Mouse (Mus musculus) adrenal gland, adult 18-20 months (tissue): ENCODE results near the gene 1700025G04Rik. TPM values are rescaled to one million over a fixed set of nuclear protein-coding genes. Genes with fewer than 3 reads are reported as not detected.

ENCODE experiments used
- DNase-seq, 2 experiments: peaks; one replicate each; pipeline ENCODE4 v3.0.0; 2021 to 2022; ENCODE audit warnings: low spot score in 2 of 2
- total RNA-seq, 2 experiments: library from RNA; stranded (reverse); gene quantifications; 1 replicate in 1 of 2; 2 replicates in 1 of 2; pipeline ENCODE4 v1.2.3; 2021

1700025G04Rik gene
- total RNA-seq, 2 experiments from 2014 or later, result 64.0 to 114 TPM

DNA sequence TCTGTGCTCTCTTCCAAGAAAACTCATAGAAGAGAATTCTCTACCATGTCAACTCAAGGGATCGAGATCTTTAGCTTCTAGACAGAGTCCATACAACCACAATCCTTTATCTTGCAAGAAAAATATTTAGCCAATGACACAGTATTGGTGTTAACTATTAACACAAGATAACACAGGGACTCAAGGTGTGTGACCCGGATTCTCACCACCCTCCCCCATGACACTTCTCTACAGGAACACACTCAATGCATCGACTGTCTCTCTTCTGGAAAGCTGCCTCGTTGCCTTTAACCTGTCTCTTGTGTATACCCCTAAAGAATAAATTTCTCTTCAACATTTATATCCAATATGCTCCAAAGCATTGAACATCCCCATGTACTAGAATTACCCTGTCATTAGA, 52.3 kb downstream of the 1700025G04Rik start:
- DNase-seq, result no peak

DNA sequence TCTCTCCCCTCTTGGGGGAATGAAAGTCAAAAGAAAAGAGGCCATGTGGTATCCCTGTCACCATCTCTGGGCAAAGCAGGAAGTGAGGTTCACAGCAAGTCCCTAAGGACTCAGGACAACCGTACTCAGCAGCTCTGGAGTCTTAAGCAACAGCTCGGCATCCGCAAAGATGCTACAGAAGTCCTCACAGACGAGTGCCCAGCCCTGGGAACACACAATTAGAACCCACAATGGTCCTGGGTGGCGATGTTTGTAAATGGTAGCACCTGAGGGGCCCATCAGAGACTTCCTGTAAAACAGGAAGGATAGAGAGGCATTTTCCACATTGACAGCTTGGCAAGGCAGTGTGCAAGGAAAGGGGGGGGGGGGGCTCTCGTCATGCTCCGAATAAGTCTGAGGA, 55.2 kb downstream of the 1700025G04Rik start:
- DNase-seq, result no peak

DNA sequence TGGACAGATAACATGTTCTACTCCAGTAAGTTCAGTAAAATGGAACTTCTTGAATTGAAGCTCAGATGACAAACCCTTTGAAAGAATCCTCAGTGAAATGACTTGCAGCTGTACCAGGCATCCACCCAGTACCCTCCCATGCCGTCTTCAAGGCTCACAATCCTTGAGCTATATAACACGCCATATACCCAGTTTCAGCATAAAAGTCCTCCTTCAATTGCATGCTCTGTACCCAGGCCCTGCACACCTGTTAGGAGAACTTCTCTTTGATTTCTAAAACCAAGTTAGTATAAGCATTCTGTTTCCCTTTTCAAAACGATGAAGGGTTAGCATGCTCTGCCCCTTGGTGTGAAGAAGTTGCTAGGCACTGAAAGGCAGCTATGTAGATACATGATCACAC, 56.2 kb downstream of the 1700025G04Rik start:
- DNase-seq, result no peak

DNA sequence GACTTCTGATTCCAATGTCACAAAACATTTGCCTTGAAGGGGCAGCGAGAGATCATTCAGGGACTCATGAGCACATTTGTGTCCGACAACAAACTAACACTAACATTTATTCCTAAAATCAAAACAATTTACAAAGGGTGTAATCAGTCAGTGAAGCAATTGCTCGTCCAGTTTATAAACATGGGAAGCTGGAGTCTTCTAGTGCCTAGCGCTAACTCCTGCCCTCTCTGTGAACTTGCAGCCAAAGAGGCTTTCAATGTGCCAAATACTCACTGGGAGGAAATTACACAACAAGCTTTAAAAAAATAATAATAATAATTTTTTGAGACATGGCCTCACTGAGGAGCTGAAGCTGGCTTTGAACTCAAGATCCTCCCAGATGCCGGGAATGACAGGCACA, 57.8 kb downstream of the 1700025G04Rik start:
- DNase-seq, result no peak

DNA sequence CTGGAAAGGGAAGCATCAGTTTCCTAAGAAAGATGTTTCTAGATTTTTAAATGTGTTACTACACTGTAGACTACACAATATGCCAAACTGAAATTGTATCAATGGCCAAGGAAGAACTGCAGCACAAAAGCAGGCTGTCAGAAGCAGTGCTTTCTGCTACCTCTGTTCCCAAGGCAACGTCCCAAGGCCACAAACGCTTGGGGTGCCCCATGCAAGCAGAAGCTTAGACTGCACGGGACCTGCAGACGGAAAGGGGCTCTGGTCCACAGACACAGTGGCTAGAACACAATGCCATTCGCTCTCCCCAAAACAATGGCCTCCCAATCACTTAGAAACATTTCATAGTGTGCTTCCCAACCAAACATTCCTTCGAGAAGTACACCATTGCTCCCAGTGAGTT, 59.4 kb downstream of the 1700025G04Rik start:
- DNase-seq, result no peak

DNA sequence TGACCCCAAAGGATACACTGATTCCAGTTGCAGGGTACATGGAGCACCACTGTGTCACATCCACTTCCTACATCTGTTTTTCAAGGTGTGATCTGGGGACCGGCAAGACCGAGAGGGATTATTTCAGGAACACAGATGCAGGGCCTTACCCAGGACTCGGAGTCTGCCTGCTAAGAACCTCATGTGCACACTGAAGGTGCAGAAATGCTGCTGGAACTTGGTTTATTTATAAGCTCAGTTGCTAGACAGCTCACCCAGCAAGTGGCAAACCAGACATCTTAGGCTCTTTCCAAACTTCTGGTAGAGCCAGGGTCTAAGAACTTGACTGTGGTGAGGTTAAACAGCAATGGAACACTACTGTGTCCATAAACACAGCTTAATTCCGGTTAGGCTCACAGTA, 61.2 kb downstream of the 1700025G04Rik start:
- DNase-seq, result no peak

DNA sequence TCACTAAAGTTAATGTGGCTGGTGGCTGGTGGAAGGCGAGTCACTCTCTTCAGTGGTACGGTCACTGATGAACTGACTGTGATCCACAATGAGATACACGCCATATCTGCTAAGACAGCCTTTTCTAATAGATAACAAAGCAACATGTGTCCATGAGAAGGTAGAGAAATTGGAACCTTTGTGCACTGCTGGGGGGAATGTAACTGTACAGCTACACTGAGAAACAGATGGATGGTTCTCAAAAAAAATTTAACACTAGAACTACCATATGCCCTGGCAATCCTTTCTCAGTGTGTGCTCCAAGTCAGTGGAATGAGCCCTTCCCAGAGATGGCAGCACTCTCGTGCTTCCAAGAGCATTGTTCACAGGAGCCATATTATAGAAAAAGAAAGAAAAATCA, 63.2 kb downstream of the 1700025G04Rik start:
- DNase-seq, result no peak

DNA sequence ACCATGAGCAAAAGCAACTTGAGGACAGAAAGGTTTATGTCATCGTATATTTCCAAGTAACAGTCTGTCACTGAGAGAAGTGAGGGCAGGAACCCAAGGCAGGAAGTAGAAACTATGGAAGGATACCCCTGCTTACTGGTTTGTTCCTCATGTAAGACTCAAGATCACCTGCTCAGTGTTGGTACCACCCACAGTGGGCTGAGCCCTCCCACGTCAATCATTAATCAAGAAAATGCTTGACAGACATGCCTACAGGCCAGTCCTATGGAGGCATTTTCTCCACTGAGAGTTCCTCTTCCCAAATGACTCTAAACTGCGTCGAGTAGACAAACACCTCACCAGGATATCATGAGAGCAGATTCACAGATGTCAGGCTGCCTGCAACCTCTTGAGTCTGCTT, 64.6 kb downstream of the 1700025G04Rik start:
- no peak for DNase-seq

DNA sequence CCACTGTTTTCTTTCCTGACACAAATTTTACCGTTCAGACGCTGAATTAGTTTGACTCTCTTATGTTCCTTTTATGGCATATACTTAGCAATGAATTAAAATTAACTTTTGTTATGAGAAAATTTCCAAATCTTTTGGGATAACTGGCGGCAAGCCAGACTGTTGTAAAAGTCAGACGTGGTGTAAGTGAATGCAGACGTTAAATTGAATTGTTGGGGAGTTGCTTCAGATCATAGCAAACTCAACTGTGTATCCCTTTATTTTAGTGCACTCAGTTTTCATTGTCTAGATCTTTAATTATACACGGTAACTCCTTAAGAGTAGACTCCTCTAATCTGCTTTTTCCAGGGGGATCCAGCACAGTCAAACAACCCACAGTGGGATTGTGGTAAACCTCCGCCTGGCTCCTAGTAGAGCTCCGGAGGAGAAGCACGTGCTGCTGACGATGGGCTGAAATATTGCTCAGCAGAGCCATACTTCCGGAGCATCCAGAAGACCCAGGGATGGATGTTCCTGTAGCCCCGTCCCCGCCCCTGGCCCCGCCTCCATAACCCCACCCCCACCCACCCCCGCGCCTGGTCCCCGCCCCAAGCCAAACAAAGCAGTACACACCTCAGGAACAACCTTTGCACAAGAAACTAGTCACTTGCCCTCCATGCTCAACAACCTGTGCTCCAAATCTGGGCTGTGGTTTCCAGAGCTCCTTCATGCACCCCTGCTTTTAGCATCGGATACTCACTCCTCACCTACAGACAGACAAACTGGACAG, 65.7 kb downstream of the 1700025G04Rik start:
- no peak for DNase-seq

DNA sequence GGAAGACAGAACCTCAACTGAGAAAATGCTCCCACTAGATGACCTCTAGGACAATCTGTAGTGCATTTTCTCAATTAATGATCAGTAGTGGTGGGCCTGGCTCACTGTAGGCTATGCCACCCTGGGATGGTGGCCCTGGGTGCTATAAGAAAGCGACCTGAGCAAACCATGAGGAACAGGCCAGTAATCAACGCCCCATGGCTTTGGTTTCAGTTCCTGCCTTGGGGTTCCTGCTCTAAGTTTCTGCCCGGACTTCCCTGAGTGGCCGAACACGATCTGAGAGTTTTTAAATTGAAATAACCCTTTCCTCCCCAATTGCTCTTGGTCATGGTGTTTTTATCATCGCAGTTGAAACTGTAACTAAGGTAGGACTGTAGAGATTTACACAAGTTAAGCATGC, 69.1 kb downstream of the 1700025G04Rik start:
- no peak for DNase-seq

DNA sequence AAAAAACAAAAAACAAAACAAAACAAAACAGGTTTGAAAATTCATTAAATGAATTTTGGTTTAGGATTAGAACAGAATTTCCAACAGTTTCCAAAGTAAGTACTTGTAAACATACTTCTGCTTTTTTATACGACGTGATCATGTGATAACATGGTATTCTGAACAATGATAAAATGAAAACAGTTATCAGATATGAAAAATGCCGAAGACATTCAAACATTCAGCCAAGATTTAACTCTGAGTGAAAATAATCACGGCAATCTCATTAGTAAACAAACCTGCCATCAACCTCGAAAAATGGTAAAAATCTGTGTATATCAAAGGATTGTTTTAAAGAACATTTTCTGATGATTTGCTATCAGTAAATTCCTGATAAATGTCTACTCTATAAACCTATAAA, 69.9 kb downstream of the 1700025G04Rik start:
- DNase-seq, result no peak

DNA sequence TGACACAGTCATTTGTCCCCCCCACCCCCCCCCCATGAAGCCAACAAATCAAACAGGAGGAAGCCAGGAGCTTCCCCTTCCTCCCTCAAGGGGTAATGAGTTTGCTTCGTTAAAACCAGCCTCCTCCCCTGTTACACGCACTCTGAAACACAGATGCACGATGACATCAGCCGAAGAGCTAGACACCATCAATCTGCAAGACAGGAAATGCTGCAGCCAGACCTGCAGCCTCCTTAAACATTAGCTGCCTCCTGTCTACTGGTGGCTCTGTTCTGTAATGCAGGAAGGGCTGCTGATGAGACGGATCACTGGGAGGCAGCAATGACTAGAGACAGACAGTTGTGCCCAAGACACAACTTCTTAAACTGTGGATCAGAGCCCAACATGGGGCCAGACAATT, 70.7 kb downstream of the 1700025G04Rik start:
- DNase-seq, result no peak

DNA sequence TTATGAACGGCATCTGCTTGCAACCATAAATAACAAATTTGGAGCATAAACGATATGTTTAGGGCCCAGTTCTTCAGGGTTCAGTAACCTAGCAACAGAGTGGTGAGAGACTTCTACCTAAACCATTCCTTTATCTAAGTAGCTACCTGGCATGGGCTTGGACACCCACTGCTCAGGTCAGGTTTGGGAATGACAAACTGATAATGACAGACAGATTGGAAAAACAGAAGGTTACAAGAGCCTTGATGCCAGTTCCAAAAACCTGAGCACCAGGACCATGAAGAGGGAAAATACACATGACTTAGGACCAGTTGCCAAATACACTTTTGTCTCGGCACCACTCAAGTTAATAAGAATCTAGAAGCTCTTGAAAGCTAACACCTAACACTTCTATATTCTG, 71.6 kb downstream of the 1700025G04Rik start:
- no peak for DNase-seq

DNA sequence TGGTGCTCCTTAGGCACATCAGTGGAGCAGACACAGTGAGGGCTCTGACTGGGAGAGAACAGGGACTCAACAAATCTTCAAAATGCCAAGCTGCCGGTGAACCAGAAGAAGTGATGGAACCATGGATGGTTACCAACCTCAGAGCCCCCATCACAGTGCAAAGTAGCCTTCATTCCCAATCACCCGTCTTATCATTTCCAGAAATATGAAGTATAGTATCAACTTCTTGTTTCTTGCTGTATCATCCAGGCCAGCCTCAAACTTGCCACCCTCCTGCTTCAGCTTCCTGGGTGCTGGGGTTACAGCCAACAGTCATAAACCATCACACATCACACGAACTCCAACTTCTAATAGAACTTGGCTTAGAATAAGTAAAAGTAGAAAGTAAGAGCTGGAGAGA, 73.3 kb downstream of the 1700025G04Rik start:
- DNase-seq, result no peak

DNA sequence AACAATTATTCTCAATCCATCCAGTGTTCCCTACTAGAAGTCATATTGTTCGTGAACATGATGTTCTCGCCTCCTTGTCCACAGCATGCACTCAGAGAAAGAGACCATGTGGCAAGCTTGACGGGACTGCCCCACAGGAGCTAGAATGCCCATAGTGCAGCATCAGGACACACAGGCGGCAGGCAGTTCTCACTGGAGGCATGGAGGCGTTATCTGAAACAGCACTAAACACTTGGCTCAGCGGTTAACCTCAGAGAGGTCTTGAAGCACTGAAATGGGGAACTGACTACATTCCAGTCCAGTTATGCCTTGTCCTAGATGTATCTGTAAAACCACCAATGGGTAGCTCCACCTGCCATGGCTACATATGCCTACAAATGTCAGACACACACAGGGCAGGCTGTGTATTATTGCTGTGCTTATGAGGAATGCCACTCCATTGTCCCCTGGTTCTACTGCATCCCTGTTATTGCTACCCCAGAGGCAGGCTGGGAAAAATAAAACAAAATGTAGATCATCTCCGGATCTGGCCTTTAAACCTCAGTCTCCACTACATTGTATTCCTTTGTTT, 74.3 kb downstream of the 1700025G04Rik start:
- no peak for DNase-seq

DNA sequence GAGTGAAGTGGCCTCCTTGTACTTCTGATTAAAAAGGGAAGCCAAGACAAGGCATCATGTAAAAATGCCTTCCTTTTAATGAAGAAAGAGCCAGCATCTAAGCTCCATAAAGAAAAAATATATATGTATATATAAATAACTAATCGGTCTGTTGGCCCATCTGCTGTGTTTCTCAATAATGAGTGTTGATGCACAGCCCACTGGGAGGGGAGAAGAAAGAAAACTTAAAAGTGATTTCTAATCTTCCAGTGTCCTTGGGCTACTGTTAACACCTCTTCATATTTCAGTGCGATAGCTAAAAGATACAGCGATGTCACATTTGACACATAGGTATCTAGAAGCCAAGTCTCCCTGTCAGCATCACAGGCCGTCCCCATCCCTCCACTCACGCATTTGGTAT, 78.2 kb downstream of the 1700025G04Rik start:
- no peak for DNase-seq

DNA sequence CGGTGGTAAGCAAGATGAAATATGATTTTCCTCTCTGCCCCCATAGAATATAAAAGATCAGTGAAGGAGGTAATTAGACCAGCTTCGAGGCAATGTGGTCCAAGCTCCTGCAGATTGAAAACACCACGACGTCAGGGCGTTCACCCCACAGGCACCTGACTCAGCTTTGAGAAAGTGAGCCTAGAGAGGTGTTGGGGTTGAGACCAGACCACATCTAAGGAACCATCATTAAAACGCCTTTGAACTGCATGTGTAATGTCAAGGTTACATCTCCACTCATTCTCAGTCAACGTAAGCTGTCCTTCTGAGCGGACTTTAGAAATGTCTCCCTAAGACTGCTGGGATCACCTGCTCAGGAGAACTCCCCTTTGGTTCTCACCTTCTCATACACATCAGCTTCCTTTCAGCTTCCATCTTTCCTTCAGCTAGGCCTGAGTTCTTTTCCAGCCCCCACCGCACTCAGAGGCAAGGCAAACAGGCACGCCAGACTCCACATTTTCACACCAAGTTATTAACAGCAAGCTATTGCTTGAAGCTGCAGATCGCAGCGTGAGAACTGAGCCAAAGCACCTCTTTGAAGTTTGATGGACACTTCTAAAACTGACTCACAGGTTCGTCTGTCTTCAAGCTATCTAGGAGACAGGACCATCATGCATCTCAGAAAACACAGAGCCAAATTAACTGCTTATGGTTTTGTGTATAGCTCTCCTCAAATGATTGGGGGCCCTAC, 79.5 kb downstream of the 1700025G04Rik start:
- no peak for DNase-seq

DNA sequence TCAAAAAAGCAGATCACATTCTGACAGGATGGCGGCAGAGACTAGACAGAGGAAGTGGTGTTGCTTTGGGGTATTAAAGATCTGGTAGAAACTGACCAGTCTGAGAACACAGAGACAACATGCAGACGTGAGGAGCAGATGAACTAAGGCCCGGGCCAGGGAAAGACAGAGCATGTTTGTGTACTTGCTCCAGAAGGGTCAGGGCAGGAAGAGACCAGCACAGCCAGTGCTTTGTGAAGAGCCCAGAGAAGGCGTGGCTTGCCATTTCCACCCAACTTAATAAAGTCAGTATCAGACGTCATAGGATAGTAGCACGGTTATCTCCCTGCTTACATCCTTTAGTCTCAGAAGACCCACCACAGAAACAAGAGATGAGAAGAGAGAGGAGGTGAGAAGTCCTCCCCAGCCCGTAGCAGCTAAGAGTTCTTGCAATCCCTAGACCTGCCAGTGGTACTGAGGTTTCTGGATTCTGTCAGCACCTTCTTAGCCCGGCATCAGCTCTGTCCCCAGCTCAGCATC, 81.4 kb downstream of the 1700025G04Rik start:
- DNase-seq, result no peak

DNA sequence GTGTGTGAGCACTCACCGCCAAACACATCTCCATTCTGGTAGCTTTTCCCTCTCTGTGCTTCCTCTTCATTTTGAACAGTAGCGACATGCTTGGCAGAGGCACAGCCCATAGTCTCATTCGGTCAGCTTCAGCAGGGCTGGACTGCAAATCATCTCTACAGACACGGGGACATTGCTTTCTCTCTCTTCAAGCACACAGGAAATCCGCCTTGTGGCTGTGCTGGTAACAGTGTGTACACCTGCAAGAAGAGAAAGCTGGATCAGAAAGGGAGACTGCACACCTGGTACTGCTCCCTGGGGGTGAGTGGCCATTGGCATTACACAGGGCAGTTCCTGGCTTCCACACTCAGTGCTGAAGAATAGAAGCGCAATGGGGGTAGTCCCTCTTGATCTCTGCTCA, 83.4 kb downstream of the 1700025G04Rik start:
- no peak for DNase-seq

DNA sequence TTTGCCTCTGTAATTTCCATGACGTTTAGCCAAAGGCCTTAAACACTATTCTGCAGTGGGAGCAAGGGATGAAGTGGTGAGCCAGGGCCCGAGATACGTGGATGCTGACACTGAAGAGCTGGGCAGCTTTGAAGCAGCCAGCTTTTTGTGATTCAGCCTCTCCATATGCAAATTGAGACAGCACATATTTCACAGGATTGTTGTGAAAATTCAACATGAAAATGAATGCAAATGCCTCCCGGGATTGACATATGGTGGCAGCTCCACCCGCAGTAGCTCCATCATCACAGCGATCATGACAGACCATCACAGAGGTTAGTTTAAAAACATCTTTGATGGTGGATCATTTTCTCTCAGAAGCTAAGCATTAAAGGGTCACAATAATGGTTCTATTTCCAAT, 85.4 kb downstream of the 1700025G04Rik start:
- no peak for DNase-seq

DNA sequence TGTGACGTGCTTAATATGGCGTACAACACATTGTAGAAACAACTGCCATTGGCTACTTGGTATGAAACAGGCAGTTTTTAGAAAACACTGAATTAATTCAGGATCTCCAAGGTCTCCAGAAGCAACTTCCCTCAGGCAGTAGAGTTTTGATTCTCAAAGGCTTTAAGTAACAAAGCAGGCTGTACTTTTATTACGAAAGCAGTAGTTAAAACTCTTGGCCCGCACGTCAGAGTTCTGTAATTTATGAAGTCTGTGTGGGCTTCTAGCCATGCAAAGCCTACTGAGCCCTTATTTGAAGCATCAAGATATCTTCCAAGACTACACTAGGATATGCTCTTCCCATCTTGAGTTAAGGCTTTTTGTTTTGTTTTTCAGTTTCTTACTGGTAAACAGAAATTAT, 89.5 kb downstream of the 1700025G04Rik start:
- DNase-seq, result no peak

DNA sequence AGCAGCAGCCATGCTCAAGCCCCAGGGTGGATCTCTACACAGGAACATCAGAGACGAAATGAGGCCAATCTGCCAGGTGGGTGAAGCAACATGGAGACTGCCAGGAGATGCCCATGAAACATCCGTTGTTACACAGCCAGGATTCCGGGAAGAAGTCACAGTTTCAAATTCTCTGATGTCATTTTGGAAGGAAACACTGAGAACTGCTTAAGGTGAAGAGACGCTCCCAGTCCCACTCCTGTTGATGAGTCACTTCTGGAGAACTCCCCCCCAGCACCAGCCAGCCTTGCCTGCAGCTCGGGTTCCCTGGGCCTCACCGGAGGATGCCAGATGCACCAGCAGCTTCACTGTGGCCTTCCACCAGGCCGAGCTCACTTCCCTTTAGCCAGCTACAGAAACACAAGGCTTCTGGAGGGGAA, 90.5 kb downstream of the 1700025G04Rik start:
- DNase-seq, result no peak
